Mouse (Mus musculus): ENCODE data around the gene Aldh1b1. TPM values are rescaled to one million over a fixed set of nuclear protein-coding genes. Genes with fewer than 3 reads are reported as not detected.
A peak's percentile ranks its signal among the peaks of the same experiment; 100 is the strongest.

The Aldh1b1 gene
- polyA plus RNA-seq, 1 experiment from 2014 or later: 10.5 TPM

DNA sequence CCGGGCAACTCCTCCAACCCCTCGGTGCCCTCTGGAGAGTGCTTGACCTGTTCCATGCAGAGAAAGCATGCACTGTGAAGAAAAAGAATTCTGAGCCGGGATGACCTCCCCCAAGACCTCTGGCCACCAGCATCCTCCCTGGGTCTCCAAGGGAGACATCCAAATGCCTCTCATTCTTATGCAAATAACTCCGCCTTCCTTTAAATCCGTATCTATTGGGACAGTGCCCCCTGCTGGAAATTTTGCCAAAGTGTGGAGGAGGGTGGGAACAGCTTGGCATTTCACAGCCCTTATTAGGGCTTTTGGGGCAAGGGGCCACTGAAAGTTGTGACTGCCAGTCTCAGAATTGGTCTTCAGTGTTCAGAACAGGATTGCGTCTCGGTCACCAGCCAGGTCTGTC is 16.7 kb downstream of the Aldh1b1 start:
- 39% methylated on average over 7 of the region's 7 CpGs for WGBS
- peaks cover 8% of the 10 kb centered on the region for H3K4me1 ChIP-seq (replicated peaks; ENCODE audit: control insufficient read depth, insufficient read depth, low read length)

DNA sequence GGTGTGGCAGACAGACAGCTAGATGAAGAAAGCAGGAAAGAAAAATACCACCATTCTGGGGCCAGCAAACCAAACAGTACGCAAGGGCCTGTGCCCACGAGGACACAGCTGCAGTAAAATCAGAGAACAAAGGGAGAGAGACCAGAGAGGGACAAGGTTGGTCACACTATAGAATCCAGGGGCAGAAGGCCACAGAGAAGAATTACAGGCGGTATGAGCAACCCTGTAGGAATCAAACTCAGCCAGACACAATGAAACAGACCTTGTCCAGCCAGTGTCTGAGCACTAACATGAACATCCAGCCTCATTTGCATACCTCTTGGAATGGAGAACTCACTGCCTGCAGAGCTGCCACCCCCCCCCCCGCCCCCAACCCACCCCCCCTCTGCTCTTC is 20.0 kb downstream of the Aldh1b1 start:
- 33% methylated on average over 3 of the region's 4 CpGs for WGBS
- Histone ChIP-seq H3K4me1 (replicated peaks; ENCODE audit: control insufficient read depth, insufficient read depth, low read length) (peaks cover 8% of the 10 kb centered on the region), H3K4me2 (peak overlapping the region; percentile 56), H3K9me3 (ENCODE audit: control insufficient read depth, low read length) (no peaks in the 10 kb centered on the region), H3K27me3 (replicated peaks; ENCODE audit: control insufficient read depth, insufficient read depth, low read length) (peaks cover 15% of the 10 kb centered on the region), H3K9ac (ENCODE audit: low read depth, low read length) (no peak overlapping the region), H3K27ac (ENCODE audit: low read depth, low read length) (no peak overlapping the region), H3K36me3 (ENCODE audit: control insufficient read depth, insufficient read depth, low read length) (no peaks in the 10 kb centered on the region), H3K4me3 (ENCODE audit: low read depth, low read length) (no peak overlapping the region)
- ATAC-seq (replicated peaks; ENCODE audit: low FRiP score) (no peak), DNase-seq (ENCODE audit: low spot score) (no peak)

More for the DNA sequence above, 16.7 kb downstream of the Aldh1b1 start:
- ATAC-seq (replicated peaks; ENCODE audit: low FRiP score) (no peak), DNase-seq (ENCODE audit: low spot score) (no peak)
- no peaks in the 10 kb centered on the region; the same call in none of the 2 replicates for H3K27me3 ChIP-seq (replicated peaks; ENCODE audit: control insufficient read depth, insufficient read depth, low read length)
- no peaks in the 10 kb centered on the region for H3K36me3 ChIP-seq (ENCODE audit: control insufficient read depth, insufficient read depth, low read length)
- H3K9ac ChIP-seq (ENCODE audit: low read depth, low read length): no peak overlapping the region
- H3K4me2 ChIP-seq: no peak overlapping the region
- no peak overlapping the region for H3K4me3 ChIP-seq (ENCODE audit: low read depth, low read length)
- no peak overlapping the region for H3K27ac ChIP-seq (ENCODE audit: low read depth, low read length)
- no peaks in the 10 kb centered on the region for H3K9me3 ChIP-seq (ENCODE audit: control insufficient read depth, low read length)

DNA sequence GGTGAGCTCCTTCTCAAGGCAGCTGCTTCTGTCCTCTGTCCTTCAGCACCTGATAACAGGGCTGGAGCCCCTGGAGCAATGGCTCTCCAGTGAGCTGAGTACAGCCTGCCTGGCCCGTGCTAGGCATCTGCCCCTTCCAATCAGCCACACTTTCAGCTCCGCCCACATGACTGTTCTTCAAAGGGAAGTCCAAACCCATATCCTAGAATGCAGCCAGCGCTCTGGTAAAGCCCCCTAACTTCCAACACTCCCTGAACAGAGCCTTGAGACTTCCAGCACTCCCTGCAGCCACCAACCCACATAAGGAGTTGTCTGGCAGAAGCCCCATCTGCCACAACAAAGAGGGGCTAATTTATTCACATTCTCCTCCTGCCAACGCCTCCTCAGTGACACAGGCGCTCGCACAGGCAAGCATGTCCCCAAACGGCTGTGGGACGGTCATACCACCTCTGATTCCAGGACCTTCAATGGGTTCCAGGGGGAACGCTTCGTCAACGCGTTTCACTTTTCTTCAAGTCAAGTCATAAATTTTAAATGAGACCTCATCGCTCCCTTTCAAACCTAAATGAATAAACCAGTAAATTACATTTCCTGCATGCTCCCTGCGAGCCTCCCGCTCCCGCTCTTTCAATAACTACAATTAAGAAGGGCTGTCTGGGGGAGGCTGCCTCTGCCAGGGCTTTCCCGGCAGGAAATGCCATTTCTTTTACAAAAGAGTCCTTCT is 20.5 kb downstream of the Aldh1b1 start:
- Histone ChIP-seq H3K9me3 (ENCODE audit: control insufficient read depth, low read length) (no peaks in the 10 kb centered on the region), H3K27ac (ENCODE audit: low read depth, low read length) (no peak overlapping the region), H3K36me3 (ENCODE audit: control insufficient read depth, insufficient read depth, low read length) (no peaks in the 10 kb centered on the region), H3K27me3 (replicated peaks; ENCODE audit: control insufficient read depth, insufficient read depth, low read length) (peaks cover 21% of the 10 kb centered on the region), H3K9ac (ENCODE audit: low read depth, low read length) (no peak overlapping the region), H3K4me2 (peak overlapping the region; percentile 56), H3K4me3 (ENCODE audit: low read depth, low read length) (no peak overlapping the region), H3K4me1 (replicated peaks; ENCODE audit: control insufficient read depth, insufficient read depth, low read length) (peaks cover 8% of the 10 kb centered on the region)
- DNase-seq (ENCODE audit: low spot score): peak; percentile 44
- 6% methylated on average over 17 of the region's 17 CpGs for WGBS
- ATAC-seq (replicated peaks; ENCODE audit: low FRiP score): no peak; the same call in 1 of the 2 replicates

DNA sequence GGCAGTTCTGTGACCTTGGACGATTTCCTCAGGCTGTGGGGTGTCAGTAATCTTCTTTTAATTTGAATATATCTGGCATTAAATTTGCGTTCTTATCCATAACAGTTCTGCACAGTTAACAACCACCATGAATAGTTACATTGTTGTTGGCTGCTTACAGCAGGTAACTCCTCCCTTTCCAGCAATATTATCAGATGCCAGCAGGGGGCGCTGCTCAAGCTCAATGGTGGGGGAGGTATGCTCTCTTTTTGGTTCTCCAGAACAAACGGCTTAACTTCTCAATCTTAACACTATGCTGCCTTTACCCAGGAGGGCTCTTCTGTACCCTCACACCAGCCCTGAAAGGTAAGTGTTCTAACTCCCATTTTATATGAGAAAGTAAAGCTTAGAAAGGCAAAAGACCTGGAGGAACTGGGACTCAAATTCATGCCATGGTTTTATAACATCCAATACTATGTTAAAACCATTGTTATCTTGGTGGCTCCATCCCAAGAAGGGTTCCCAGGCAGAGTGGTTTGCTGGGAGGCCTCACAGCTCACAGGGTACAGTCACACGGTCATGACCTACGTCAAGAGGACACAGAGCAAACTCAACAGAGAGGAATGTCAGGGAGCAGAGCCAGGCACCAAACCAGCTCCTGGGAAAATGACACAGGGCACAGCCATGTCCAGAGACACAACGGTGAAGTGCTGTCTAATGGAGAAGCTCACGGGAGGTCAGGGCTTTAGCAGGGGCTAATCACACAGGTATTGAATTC is 21.4 kb downstream of the Aldh1b1 start:
- Histone ChIP-seq H3K4me1 (replicated peaks; ENCODE audit: control insufficient read depth, insufficient read depth, low read length) (peaks cover 8% of the 10 kb centered on the region), H3K9ac (ENCODE audit: low read depth, low read length) (no peak overlapping the region), H3K9me3 (ENCODE audit: control insufficient read depth, low read length) (no peaks in the 10 kb centered on the region), H3K36me3 (ENCODE audit: control insufficient read depth, insufficient read depth, low read length) (no peaks in the 10 kb centered on the region), H3K4me2 (peak overlapping the region; percentile 56; the same call in 1 of the 2 replicates), H3K27me3 (replicated peaks; ENCODE audit: control insufficient read depth, insufficient read depth, low read length) (peaks cover 30% of the 10 kb centered on the region), H3K4me3 (ENCODE audit: low read depth, low read length) (no peak overlapping the region), H3K27ac (ENCODE audit: low read depth, low read length) (no peak overlapping the region)
- WGBS: 33% methylated on average over 8 of the region's 8 CpGs
- DNase-seq (ENCODE audit: low spot score): peak; percentile 59
- ATAC-seq (replicated peaks; ENCODE audit: low FRiP score): no peak

DNA sequence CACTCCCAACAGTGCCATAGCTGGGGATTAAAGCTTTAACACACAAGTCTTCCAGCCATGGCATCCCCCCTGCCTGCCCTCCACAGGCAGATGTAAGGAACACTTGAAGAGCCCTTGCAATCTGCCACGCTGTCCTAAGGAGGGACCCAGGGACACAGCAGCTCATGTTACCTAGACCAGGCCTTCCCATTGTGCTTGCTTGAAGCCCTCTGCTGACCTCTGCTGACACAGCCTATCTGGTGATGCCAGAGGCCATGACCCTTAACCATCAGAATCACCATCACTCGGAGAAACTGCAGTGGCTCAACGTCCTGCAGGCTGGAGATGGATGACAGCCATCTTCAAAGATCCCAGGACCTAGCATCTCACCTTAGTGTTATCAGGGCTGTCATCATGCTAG is 23.2 kb downstream of the Aldh1b1 start:
- Histone ChIP-seq H3K9me3 (ENCODE audit: control insufficient read depth, low read length) (no peaks in the 10 kb centered on the region), H3K36me3 (ENCODE audit: control insufficient read depth, insufficient read depth, low read length) (no peaks in the 10 kb centered on the region), H3K27ac (ENCODE audit: low read depth, low read length) (no peak overlapping the region), H3K4me1 (replicated peaks; ENCODE audit: control insufficient read depth, insufficient read depth, low read length) (peaks cover 14% of the 10 kb centered on the region), H3K4me2 (no peak overlapping the region), H3K4me3 (ENCODE audit: low read depth, low read length) (no peak overlapping the region), H3K9ac (ENCODE audit: low read depth, low read length) (no peak overlapping the region), H3K27me3 (replicated peaks; ENCODE audit: control insufficient read depth, insufficient read depth, low read length) (peaks cover 47% of the 10 kb centered on the region)
- WGBS: 23% methylated on average over 3 of the region's 3 CpGs
- ATAC-seq (replicated peaks; ENCODE audit: low FRiP score): no peak
- DNase-seq (ENCODE audit: low spot score): no peak

DNA sequence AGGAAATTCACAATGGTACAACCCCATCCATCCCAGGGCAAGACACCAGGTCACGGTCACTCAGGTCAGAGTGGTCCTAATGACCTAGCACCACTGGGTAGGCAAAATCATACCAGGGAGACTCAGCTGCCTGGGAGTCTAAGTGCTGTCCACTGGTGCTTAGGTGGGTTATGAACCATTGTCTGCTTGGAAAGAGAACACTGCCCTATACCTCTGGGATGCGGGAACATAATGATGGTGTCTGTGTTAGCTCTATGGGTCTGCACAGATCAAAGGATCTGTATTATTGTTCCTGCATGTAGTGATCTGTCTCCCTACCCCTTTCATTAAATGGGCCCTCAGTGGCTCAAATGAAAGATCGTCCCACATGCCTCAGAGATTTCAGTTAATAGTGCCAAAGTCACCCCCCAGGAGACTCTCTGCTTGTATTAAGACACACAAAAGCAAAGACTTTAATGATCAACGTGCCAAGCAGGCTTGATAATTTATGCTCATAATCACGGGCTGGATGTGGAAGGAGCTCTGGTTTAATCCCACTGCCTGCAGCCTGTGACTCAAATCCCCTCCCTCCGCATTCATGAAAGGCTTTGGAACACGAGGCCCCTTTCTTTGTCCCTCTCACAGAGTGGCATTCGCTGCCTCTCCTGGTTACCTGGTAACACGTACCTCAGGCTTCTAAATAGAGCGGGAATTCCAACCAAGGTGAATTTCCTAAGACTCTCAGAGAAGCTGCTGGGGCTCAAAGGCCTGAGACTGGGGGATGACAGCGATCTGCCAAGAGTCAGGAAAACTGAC is 24.2 kb downstream of the Aldh1b1 start:
- H3K27ac ChIP-seq (ENCODE audit: low read depth, low read length): no peak overlapping the region
- ATAC-seq (replicated peaks; ENCODE audit: low FRiP score) (no peak), DNase-seq (ENCODE audit: low spot score) (no peak)
- no peaks in the 10 kb centered on the region for H3K36me3 ChIP-seq (ENCODE audit: control insufficient read depth, insufficient read depth, low read length)
- H3K4me3 ChIP-seq (ENCODE audit: low read depth, low read length): no peak overlapping the region
- peaks cover 14% of the 10 kb centered on the region for H3K4me1 ChIP-seq (replicated peaks; ENCODE audit: control insufficient read depth, insufficient read depth, low read length)
- 35% methylated on average over 11 of the region's 11 CpGs for WGBS
- no peaks in the 10 kb centered on the region for H3K9me3 ChIP-seq (ENCODE audit: control insufficient read depth, low read length)
- H3K27me3 ChIP-seq (replicated peaks; ENCODE audit: control insufficient read depth, insufficient read depth, low read length): peaks cover 57% of the 10 kb centered on the region
- no peak overlapping the region for H3K4me2 ChIP-seq
- H3K9ac ChIP-seq (ENCODE audit: low read depth, low read length): no peak overlapping the region

DNA sequence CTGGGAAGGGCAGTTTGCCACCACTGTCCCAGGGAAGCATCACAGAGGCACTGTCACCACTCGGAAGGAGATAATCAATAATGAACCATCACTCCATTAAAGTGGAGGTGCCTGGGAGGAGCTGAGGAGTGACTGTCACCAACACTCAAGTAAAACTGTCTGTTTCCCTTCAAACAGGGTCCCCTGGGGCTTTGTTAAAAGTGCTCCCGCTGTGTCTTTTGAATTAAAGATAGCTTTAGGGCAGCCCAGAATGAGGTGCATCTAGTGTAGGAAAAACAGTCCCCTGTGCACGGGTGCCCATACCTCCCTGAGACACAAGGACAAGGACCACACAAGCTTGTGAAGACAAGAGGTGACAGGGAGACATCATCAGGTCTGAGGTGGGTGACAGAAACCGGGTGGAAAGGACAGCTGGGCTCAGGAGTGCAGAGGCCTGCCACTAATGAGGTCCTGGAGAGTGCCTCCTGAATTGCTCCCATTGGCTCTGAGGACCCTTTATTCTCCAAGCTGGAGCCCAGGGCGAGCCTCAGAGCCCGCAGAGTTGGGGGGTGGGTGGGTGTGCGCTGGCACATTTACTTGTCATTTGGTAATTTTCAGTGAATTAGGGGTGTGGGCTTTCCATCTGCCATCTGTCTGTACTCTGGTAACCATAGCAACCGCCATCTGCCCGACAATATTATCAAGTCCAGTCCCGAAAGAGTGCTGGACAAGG is 25.4 kb downstream of the Aldh1b1 start:
- WGBS: 15% methylated on average over 10 of the region's 10 CpGs
- DNase-seq (ENCODE audit: low spot score): no peak

More for the DNA sequence above, 25.4 kb downstream of the Aldh1b1 start:
- ATAC-seq (replicated peaks; ENCODE audit: low FRiP score): no peak
- H3K9ac ChIP-seq (ENCODE audit: low read depth, low read length): no peak overlapping the region
- H3K27ac ChIP-seq (ENCODE audit: low read depth, low read length): no peak overlapping the region
- no peaks in the 10 kb centered on the region for H3K9me3 ChIP-seq (ENCODE audit: control insufficient read depth, low read length)
- peaks cover 9% of the 10 kb centered on the region for H3K4me1 ChIP-seq (replicated peaks; ENCODE audit: control insufficient read depth, insufficient read depth, low read length)
- peaks cover 69% of the 10 kb centered on the region for H3K27me3 ChIP-seq (replicated peaks; ENCODE audit: control insufficient read depth, insufficient read depth, low read length)
- no peak overlapping the region for H3K4me2 ChIP-seq
- no peaks in the 10 kb centered on the region for H3K36me3 ChIP-seq (ENCODE audit: control insufficient read depth, insufficient read depth, low read length)
- H3K4me3 ChIP-seq (ENCODE audit: low read depth, low read length): no peak overlapping the region

Data from liver, embryonic 11.5 days (tissue).